Mouse (Mus musculus) embryonic facial prominence, embryonic 11.5 days (tissue): ENCODE data around the gene Hoxb2. TPM values are rescaled to one million over a fixed set of nuclear protein-coding genes. Genes with fewer than 3 reads are reported as not detected.

ENCODE experiments used
- ATAC-seq: fragments of 200-750 bp; cut with Nextera tagmentation; replicated peaks from 2 replicates; pipeline ENCODE4 v1.8.0; 2017; ENCODE audit warnings: low read depth; ENCODE audit not compliant: insufficient number of reproducible peaks, low FRiP score, low TSS enrichment
- DNase-seq: peaks from one replicate; pipeline ENCODE4 v3.0.0-alpha.2; 2015; ENCODE audit warnings: low spot score
- H3K27ac ChIP-seq: fragments of 300-500 bp; sonication (generic); replicated peaks from 2 replicates; pipeline ENCODE4 v1.5.1; 2014; ENCODE audit warnings: mild to moderate bottlenecking, low read depth, low read length, control low read depth
- H3K27me3 ChIP-seq: fragments of 300-500 bp; sonication (generic); 2 replicates; pipeline ENCODE4 v1.6.1; 2014; ENCODE audit warnings: mild to moderate bottlenecking, low read length, moderate library complexity, mixed read lengths; ENCODE audit not compliant: control insufficient read depth, insufficient read depth
- H3K36me3 ChIP-seq: fragments of 300-500 bp; sonication (generic); replicated peaks from 2 replicates; pipeline ENCODE4 v1.6.1; 2014; ENCODE audit warnings: low read depth, mild to moderate bottlenecking, low read length, moderate library complexity, mixed read lengths; ENCODE audit not compliant: control insufficient read depth, insufficient read depth
- H3K4me1 ChIP-seq: fragments of 300-500 bp; sonication (generic); 2 replicates; pipeline ENCODE4 v1.6.1; 2014; ENCODE audit warnings: low read length, mixed read lengths; ENCODE audit not compliant: control insufficient read depth, insufficient read depth
- H3K4me2 ChIP-seq: fragments of 300-500 bp; sonication (generic); 2 replicates; pipeline ENCODE4 v1.6.1; 2014; ENCODE audit warnings: low read depth, mild to moderate bottlenecking, control low read depth, low read length, moderate library complexity
- H3K4me3 ChIP-seq: fragments of 300-500 bp; sonication (generic); 2 replicates; pipeline ENCODE4 v1.5.1; 2014; ENCODE audit warnings: low read depth, low read length, control low read depth
- H3K9ac ChIP-seq: fragments of 300-500 bp; sonication (generic); replicated peaks from 2 replicates; pipeline ENCODE4 v1.6.1; 2014; ENCODE audit warnings: mild to moderate bottlenecking, control low read depth, low read length
- H3K9me3 ChIP-seq: fragments of 300-500 bp; sonication (generic); replicated peaks from 2 replicates; pipeline ENCODE4 v1.6.1; 2016; ENCODE audit warnings: mild to moderate bottlenecking, low read length, inconsistent platforms, mixed read lengths; ENCODE audit not compliant: control insufficient read depth
- WGBS: fragments of 180-500 bp; shearing (Covaris S2); extraction: QIAGEN DNeasy Blood & Tissue Kit; methylation state at CpG from one replicate; pipeline ENCODE4 v1.1.7; 2014; 5-methylcytosine and 5-hydroxymethylcytosine counted together
- polyA plus RNA-seq: library from polyadenylated mRNA; unstranded; fragments of >200 nt; fragmentation: Nextera tagmentation; extraction: Ambion mirVana; gene quantifications from 2 replicates; pipeline ENCODE4 v1.2.1, GENCODE M21; 2014

Hoxb2 gene
- polyA plus RNA-seq, 1 experiment from 2014 or later, result 6.3 TPM

GRCm38 (mm10) chr11:96334002-96334364 lies 16.3 kb upstream of the Hoxb2 start:
- Histone ChIP-seq H3K9me3 (no peaks in the 10 kb centered on the region), H3K27me3 (peaks cover 98% of the 10 kb centered on the region), H3K4me2 (no peak overlapping the region), H3K9ac (0 out of 2 replicates have a peak overlapping the region, but pooled peaks have one; percentile 1), H3K27ac (no peak overlapping the region), H3K4me1 (no peaks in the 10 kb centered on the region; the same call in 1 of the 2 replicates), H3K36me3 (no peaks in the 10 kb centered on the region), H3K4me3 (no peak overlapping the region)
- 9% methylated on average over 2 of the region's 2 CpGs for WGBS
- DNase-seq, result no peak
- no peak for ATAC-seq

DNA sequence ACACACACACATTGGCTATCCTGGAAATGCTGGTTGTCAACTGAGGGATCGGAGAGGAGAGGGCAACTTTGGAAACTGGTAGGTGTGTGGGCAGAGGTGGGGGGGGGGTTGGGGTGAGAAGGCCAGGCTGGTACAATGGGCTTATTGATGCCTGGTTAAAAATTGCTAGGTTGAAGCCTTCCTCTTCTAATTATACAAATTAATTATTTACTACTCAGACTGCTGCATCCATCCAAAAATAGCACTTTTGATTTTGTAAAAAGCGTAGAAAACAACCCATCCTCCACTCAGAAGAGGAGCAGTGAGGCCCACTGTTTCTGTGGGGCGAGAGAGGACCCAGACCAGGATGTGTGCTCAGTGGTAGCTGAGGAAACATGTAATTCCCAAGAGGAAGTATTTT lies 15.3 kb upstream of the Hoxb2 start:
- no peaks in the 10 kb centered on the region for H3K9me3 ChIP-seq
- no peaks in the 10 kb centered on the region for H3K36me3 ChIP-seq
- H3K4me3 ChIP-seq, result no peak overlapping the region
- DNase-seq, result no peak
- no peak for ATAC-seq
- H3K27me3 ChIP-seq, result peaks cover 98% of the 10 kb centered on the region
- no peak overlapping the region for H3K9ac ChIP-seq
- no peak overlapping the region for H3K27ac ChIP-seq
- H3K4me1 ChIP-seq, result no peaks in the 10 kb centered on the region; the same call in 1 of the 2 replicates
- WGBS, result 11% methylated on average over 3 of the region's 3 CpGs
- H3K4me2 ChIP-seq, result no peak overlapping the region

DNA sequence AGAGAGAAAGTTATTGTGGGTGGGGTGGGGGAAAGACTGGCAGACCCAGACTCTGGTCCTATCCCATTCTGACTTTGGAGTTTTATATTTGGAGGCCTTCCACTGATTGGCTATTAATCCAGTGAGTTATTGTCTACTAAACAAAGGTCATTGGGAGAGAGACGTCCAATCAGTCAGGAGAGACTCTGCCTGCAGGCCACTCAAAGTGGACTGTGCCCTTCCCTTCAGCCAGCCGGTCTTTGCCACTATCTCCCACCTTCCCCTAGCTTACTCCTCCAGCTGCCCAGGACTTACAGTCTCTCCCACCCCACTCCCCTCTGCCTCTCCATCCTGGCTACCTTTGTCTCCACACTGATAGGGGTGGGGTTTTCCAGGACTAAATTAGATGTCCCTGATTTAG lies 13.7 kb upstream of the Hoxb2 start:
- no peak overlapping the region for H3K4me3 ChIP-seq
- peaks cover 95% of the 10 kb centered on the region for H3K27me3 ChIP-seq
- no peak overlapping the region for H3K27ac ChIP-seq
- H3K9ac ChIP-seq, result no peak overlapping the region
- DNase-seq (no peak), ATAC-seq (no peak)
- no peaks in the 10 kb centered on the region for H3K36me3 ChIP-seq
- no peaks in the 10 kb centered on the region; the same call in 1 of the 2 replicates for H3K4me1 ChIP-seq
- no peaks in the 10 kb centered on the region for H3K9me3 ChIP-seq
- WGBS, result 0% methylated on average over 2 of the region's 2 CpGs
- H3K4me2 ChIP-seq, result no peak overlapping the region

- DNase-seq (no peak), ATAC-seq (no peak)
- 2% methylated on average over 6 of the region's 6 CpGs for WGBS
- Histone ChIP-seq H3K27ac (no peak overlapping the region), H3K4me2 (no peak overlapping the region), H3K4me3 (no peak overlapping the region), H3K27me3 (peaks cover 95% of the 10 kb centered on the region), H3K4me1 (no peaks in the 10 kb centered on the region; the same call in 1 of the 2 replicates), H3K9me3 (no peaks in the 10 kb centered on the region), H3K36me3 (no peaks in the 10 kb centered on the region), H3K9ac (no peak overlapping the region)
Measured at GRCm38 (mm10) chr11:96337026-96337425, 13.3 kb upstream of the Hoxb2 start.

DNA sequence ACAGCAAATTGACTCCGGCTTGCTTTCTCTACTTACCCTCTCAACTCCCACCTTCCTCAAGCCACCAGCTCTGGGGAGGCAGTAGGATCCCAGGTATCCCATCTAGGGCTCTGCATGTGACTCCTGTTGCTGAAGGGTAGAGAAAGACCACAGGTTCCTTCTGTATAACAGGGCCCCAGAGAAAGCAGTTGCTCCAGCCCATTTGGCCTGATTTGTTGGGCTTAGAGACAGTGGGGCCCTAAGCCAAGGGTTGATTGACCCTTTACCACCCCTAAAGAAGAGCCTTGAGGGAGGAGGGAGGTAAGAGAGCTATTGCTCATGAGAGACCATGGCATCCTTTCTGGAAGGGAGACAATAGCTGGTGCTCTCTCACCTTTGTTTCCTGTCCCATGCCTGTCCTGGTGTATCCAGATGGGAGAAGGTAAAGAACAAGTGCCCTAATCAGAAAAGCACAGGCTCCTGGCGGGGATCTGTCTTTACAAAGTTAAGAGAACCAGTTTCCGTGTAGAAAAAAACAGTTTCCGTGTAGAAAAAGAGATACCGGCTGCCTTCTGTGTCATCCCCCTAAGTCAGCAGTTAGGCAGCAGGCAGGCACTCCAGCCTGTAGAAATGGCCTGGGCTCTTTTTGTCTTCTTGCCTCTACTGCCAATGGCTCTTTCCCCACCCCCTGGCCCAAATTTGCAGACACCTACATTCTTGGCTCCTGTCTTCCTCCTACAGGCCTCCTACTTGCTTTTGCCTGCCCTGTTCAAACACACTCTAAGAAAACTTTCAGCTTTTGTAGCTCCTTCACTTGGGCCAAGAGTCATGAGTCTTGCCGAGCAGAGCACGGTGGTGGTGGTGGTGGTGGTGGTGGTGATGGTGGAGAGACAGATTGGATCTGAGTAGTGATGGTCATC lies 11.1 kb upstream of the Hoxb2 start:
- ATAC-seq (no peak), DNase-seq (no peak)
- Histone ChIP-seq H3K27me3 (peaks cover 92% of the 10 kb centered on the region), H3K9me3 (no peaks in the 10 kb centered on the region), H3K4me1 (no peaks in the 10 kb centered on the region; the same call in 1 of the 2 replicates), H3K4me2 (no peak overlapping the region), H3K36me3 (no peaks in the 10 kb centered on the region), H3K4me3 (no peak overlapping the region), H3K9ac (no peak overlapping the region), H3K27ac (no peak overlapping the region; the same call in 1 of the 2 replicates)
- WGBS, result 8% methylated on average over 7 of the region's 7 CpGs

GRCm38 (mm10) chr11:96340698-96341365 lies 9.5 kb upstream of the Hoxb2 start:
- ATAC-seq (0 out of 2 replicates have a peak, but pooled peaks have one; percentile 29), DNase-seq (no peak)
- H3K36me3 ChIP-seq, result no peaks in the 10 kb centered on the region
- no peak overlapping the region for H3K27ac ChIP-seq
- no peak overlapping the region for H3K9ac ChIP-seq
- WGBS, result under 1% methylated on average over 28 of the region's 36 CpGs
- H3K4me2 ChIP-seq, result peak overlapping the region; percentile 19; the same call in 1 of the 2 replicates
- H3K27me3 ChIP-seq, result peaks cover 92% of the 10 kb centered on the region
- H3K4me3 ChIP-seq, result no peak overlapping the region
- no peaks in the 10 kb centered on the region for H3K9me3 ChIP-seq
- H3K4me1 ChIP-seq, result no peaks in the 10 kb centered on the region; the same call in 1 of the 2 replicates

DNA sequence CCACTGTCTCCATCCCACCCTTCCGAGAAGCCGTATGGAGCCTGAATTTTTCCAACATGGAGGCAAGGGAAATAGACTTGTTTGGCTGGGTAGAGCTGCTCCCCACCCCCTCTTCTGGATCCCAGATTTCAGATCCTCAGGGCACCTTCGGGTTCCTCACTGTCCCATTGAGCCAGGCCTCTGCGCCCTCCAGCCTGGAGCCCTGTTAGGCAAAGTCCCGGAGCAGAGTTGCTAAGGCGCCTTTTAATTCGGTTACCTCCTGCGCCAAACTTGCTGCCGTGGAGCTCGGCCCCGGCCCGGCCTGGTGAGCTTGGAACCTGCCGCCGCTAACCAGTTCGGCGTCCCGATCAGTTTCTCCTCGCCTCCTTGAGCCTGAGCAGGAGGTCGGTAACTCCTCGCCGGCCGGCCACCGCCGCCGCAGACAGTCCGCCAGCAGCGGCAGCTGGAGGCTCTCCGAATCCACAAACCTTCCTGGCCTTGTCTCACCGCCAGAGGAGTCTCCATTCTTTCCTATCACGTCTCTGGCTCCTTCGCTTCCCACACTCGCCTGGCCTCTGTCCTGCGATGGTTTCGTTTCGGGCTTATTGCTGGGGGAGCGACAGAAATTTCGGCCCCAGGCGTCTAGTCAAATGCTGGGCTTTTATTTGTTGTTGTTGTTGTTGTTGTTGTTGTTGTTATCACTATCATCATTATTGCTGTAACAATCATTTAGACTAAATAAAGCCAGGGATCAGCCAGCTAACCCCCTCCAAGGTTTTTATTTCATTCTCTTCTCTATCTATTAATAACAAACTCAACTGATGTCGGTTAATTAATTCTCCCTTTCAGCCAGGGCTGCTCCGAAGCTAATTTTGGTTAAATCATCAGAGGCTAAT lies 8.4 kb upstream of the Hoxb2 start:
- Histone ChIP-seq H3K36me3 (no peaks in the 10 kb centered on the region), H3K9me3 (no peaks in the 10 kb centered on the region), H3K27me3 (peaks cover 92% of the 10 kb centered on the region), H3K4me2 (peak overlapping the region; percentile 16), H3K9ac (peak overlapping the region; percentile 41), H3K27ac (no peak overlapping the region), H3K4me3 (peak overlapping the region; percentile 19), H3K4me1 (no peaks in the 10 kb centered on the region; the same call in 1 of the 2 replicates)
- ATAC-seq, result no peak
- WGBS, result under 1% methylated on average over 40 of the region's 40 CpGs
- no peak for DNase-seq
